Mouse (Mus musculus): ENCODE results near the gene Syne1. TPM values are rescaled to one million over a fixed set of nuclear protein-coding genes. Genes with fewer than 3 reads are reported as not detected.
A peak's percentile ranks its signal among the peaks of the same experiment; 100 is the strongest.

Gene Syne1
- total and polyA plus RNA-seq, 2 experiments from 2014 or later: 18.7 to 93.3 TPM

DNA sequence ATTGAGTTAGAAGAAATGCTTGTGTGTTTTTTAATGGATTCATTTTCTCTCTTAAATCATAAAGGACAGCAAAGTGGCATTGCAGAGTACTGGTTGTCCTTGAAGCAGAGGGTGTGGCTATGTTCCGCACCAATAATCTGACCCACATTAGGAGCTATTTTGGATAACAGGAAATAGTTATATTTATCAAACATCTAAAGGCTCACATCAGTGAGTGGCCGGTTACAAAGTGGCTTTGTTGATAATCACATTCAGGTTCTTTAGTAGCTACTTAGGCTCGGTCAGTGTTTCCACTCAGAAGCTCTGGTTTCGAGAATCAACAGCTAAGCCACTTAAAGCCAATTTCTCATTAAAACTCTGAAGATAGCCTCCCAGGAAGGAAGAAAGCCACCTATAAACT is 23.6 kb downstream of the Syne1 start:
- no peak for DNase-seq (ENCODE audit: low spot score)
- Histone ChIP-seq H3K9ac (replicated peaks; ENCODE audit: low read length) (no peak overlapping the region), H3K4me2 (ENCODE audit: low read depth, low read length) (no peak overlapping the region), H3K9me3 (ENCODE audit: low read length) (no peaks in the 10 kb centered on the region), H3K27me3 (ENCODE audit: insufficient read depth, low read length) (no peaks in the 10 kb centered on the region), H3K36me3 (ENCODE audit: insufficient read depth, low read length) (no peaks in the 10 kb centered on the region), H3K4me1 (ENCODE audit: insufficient read depth, low read length) (peaks cover 8% of the 10 kb centered on the region; the same call in 1 of the 2 replicates), H3K27ac (no peak overlapping the region), H3K4me3 (ENCODE audit: low read length) (no peak overlapping the region)
- no peak for TF ChIP-seq CTCF (IDR thresholded peaks at IDR 0.05; ENCODE audit: low read depth)
- WGBS: 76% methylated on average over 4 of the region's 4 CpGs
- ATAC-seq: no peak

DNA sequence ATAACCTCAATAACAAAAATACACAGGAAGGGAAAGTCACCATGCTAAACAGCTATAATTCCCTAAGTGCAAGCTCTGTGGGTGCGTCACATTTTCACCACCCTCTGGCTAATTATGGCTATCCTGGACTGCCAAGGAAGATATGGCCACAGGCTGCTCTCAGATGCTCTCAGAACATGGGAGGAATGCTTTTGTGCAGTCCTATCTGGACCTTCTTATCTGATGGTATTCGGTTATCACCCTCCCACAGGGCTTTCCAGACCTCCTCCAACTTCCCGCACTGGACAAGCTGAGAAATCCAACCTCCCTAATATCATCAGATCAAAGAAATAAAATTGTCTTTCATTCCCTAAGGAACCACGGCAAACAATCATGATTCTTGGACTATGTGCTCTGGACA is 28.4 kb downstream of the Syne1 start:
- Histone ChIP-seq H3K9me3 (ENCODE audit: low read length) (no peaks in the 10 kb centered on the region), H3K4me2 (ENCODE audit: low read depth, low read length) (no peak overlapping the region), H3K27me3 (ENCODE audit: insufficient read depth, low read length) (no peaks in the 10 kb centered on the region), H3K27ac (no peak overlapping the region), H3K4me3 (ENCODE audit: low read length) (no peak overlapping the region), H3K4me1 (ENCODE audit: insufficient read depth, low read length) (0 out of 2 replicates have a peak, but pooled peaks cover 2% of the 10 kb centered on the region), H3K36me3 (ENCODE audit: insufficient read depth, low read length) (no peaks in the 10 kb centered on the region), H3K9ac (replicated peaks; ENCODE audit: low read length) (no peak overlapping the region)
- ATAC-seq: no peak
- DNase-seq (ENCODE audit: low spot score): no peak
- 89% methylated on average over 4 of the region's 4 CpGs for WGBS
- no peak for TF ChIP-seq CTCF (IDR thresholded peaks at IDR 0.05; ENCODE audit: low read depth)

DNA sequence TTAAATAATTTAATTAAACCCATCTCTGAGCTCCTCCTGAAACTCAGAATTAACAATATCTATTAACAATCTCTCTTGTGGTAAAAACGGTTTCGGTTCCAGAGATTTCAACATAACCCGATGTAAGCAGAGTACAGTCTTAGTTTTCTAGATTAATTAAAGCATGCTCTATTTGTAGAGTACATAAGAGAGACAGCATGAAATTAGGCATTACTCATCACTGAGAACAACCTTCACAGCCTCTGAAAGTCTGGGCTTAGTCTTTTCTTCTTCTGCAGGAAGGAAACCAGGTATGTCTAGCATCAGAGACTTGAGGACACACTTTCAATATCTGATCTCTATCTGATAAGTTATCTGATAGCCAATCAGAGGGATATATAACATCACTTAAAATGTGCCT is 29.0 kb downstream of the Syne1 start:
- WGBS: 89% methylated on average over 3 of the region's 3 CpGs
- Histone ChIP-seq H3K36me3 (ENCODE audit: insufficient read depth, low read length) (no peaks in the 10 kb centered on the region), H3K27ac (no peak overlapping the region), H3K9me3 (ENCODE audit: low read length) (no peaks in the 10 kb centered on the region), H3K4me2 (ENCODE audit: low read depth, low read length) (no peak overlapping the region), H3K27me3 (ENCODE audit: insufficient read depth, low read length) (no peaks in the 10 kb centered on the region), H3K4me1 (ENCODE audit: insufficient read depth, low read length) (no peaks in the 10 kb centered on the region), H3K4me3 (ENCODE audit: low read length) (no peak overlapping the region), H3K9ac (replicated peaks; ENCODE audit: low read length) (no peak overlapping the region)
- TF ChIP-seq CTCF (IDR thresholded peaks at IDR 0.05; ENCODE audit: low read depth): no peak
- ATAC-seq (no peak), DNase-seq (ENCODE audit: low spot score) (no peak)

DNA sequence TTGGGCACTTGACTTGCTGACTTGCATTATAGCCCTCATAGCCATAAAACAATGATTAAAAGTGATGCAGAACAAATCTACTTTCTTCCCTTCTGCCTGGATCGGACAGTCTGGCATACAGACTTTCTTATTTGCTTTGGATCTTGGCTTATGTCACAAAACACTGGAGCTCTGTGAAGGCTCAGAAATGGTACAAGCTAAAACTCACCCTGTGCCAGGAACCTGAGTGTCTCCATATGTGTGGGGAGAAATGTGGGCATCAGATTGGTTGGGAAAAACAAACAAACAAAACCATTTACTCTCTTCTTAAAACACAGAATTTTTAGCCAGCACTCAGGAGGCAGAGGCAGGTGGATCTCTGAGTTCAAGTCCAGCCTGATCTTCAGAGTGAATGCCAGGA is 30.6 kb downstream of the Syne1 start:
- H3K36me3 ChIP-seq (ENCODE audit: insufficient read depth, low read length): no peaks in the 10 kb centered on the region
- H3K27me3 ChIP-seq (ENCODE audit: insufficient read depth, low read length): no peaks in the 10 kb centered on the region
- ATAC-seq (no peak), DNase-seq (ENCODE audit: low spot score) (no peak)
- WGBS: 63% methylated on average over 1 of the region's 1 CpGs
- TF ChIP-seq CTCF (IDR thresholded peaks at IDR 0.05; ENCODE audit: low read depth): no peak
- H3K27ac ChIP-seq: no peak overlapping the region
- H3K9ac ChIP-seq (replicated peaks; ENCODE audit: low read length): no peak overlapping the region
- no peaks in the 10 kb centered on the region for H3K9me3 ChIP-seq (ENCODE audit: low read length)
- no peak overlapping the region for H3K4me2 ChIP-seq (ENCODE audit: low read depth, low read length)
- H3K4me3 ChIP-seq (ENCODE audit: low read length): no peak overlapping the region
- H3K4me1 ChIP-seq (ENCODE audit: insufficient read depth, low read length): no peaks in the 10 kb centered on the region

DNA sequence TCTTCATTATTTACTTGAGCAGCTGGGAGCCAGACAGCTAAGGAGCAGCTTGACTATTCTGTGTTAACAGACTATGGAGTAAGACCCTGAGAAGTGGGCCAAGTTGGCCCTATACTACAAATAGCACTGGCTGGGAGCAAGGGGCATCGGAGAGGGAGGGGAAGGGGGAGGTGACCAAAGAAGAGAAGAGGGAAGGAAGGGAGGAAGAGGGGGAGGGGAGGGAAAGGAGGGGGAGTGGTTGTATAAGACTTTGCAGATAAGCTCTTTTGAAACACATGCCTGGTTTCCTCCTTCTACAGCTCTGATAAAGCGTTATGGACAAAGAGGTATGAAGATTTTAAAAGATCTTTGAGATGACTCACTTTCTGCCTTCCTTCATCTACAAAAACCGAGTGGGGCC is 36.0 kb downstream of the Syne1 start:
- Histone ChIP-seq H3K27me3 (ENCODE audit: insufficient read depth, low read length) (no peaks in the 10 kb centered on the region), H3K9me3 (ENCODE audit: low read length) (no peaks in the 10 kb centered on the region), H3K27ac (no peak overlapping the region), H3K36me3 (ENCODE audit: insufficient read depth, low read length) (no peaks in the 10 kb centered on the region), H3K4me3 (ENCODE audit: low read length) (no peak overlapping the region), H3K4me2 (ENCODE audit: low read depth, low read length) (no peak overlapping the region), H3K9ac (replicated peaks; ENCODE audit: low read length) (no peak overlapping the region), H3K4me1 (ENCODE audit: insufficient read depth, low read length) (no peaks in the 10 kb centered on the region)
- DNase-seq (ENCODE audit: low spot score) (no peak), ATAC-seq (no peak)
- no peak for TF ChIP-seq CTCF (IDR thresholded peaks at IDR 0.05; ENCODE audit: low read depth)
- 30% methylated on average over 3 of the region's 3 CpGs for WGBS

DNA sequence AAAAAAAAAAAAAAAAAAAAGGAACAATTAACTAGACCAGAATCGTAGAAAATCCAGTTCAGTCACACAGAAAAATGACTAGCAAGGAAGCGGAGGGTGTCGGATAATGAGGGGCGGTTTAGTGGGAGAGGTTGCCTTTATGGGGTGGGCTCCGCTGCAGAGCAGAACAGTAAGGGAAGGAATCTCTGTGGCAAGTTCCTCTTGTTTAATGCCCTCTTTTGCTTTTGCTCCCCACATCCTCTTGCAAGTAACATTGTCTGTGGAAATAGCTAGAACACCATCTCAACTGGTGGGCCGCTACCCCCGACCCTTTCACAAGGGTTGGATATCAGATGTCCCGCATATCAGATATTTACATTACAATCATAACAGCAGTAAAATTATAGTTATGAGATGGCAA is 37.1 kb downstream of the Syne1 start:
- Histone ChIP-seq H3K4me2 (ENCODE audit: low read depth, low read length) (no peak overlapping the region), H3K27me3 (ENCODE audit: insufficient read depth, low read length) (no peaks in the 10 kb centered on the region), H3K9ac (replicated peaks; ENCODE audit: low read length) (no peak overlapping the region), H3K4me3 (ENCODE audit: low read length) (no peak overlapping the region), H3K36me3 (ENCODE audit: insufficient read depth, low read length) (no peaks in the 10 kb centered on the region), H3K4me1 (ENCODE audit: insufficient read depth, low read length) (no peaks in the 10 kb centered on the region), H3K9me3 (ENCODE audit: low read length) (no peaks in the 10 kb centered on the region), H3K27ac (no peak overlapping the region)
- TF ChIP-seq CTCF (IDR thresholded peaks at IDR 0.05; ENCODE audit: low read depth): no peak
- no peak for DNase-seq (ENCODE audit: low spot score)
- 90% methylated on average over 8 of the region's 8 CpGs for WGBS
- no peak for ATAC-seq

DNA sequence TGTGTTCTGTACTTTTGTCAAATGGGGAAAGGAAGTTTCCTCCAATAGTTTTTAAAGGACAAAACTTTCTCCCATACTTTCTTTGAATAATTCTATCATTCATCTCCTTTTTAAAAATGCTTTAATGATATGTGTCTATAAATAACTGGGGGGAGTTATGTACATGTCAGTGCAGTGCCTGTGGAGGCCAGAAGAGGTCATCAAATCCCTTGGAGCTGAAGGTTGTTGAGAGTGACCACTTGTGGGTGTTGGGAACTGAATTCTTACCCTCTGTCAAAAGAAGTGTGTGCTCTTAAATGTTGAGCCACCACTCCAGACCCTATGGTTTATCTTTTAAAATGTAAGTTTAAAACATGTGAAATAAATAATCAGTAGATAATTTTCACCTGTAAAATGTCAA is 39.0 kb downstream of the Syne1 start:
- ATAC-seq (no peak), DNase-seq (ENCODE audit: low spot score) (no peak)
- Histone ChIP-seq H3K27me3 (ENCODE audit: insufficient read depth, low read length) (no peaks in the 10 kb centered on the region), H3K4me3 (ENCODE audit: low read length) (no peak overlapping the region), H3K36me3 (ENCODE audit: insufficient read depth, low read length) (no peaks in the 10 kb centered on the region), H3K4me2 (ENCODE audit: low read depth, low read length) (no peak overlapping the region), H3K9ac (replicated peaks; ENCODE audit: low read length) (no peak overlapping the region), H3K9me3 (ENCODE audit: low read length) (no peaks in the 10 kb centered on the region), H3K27ac (no peak overlapping the region), H3K4me1 (ENCODE audit: insufficient read depth, low read length) (no peaks in the 10 kb centered on the region)
- peak; percentile 49 for TF ChIP-seq CTCF (IDR thresholded peaks at IDR 0.05; ENCODE audit: low read depth)
